Mouse (Mus musculus) CH12.LX (cell line): ENCODE measurements at regions not wholly inside any gene's neighbourhood (a gene's known extent, or its start where the extent isn't known, plus 50 kb on each side); places are given as distances from the start of the nearest gene placed in this dataset.

Experiments
- DNase-seq: peaks from one replicate; pipeline ENCODE4 v3.0.0-alpha.2; 2013; ENCODE audit errors: extremely low read depth
- H3K27ac ChIP-seq: 2 replicates; pipeline ENCODE4 v1.5.1; 2012; ENCODE audit warnings: low read depth, mild to moderate bottlenecking, control low read depth, moderate library complexity; ENCODE audit not compliant: insufficient read depth
- H3K27me3 ChIP-seq: replicated peaks from 2 replicates; pipeline ENCODE3; 2012; ENCODE audit warnings: inconsistent platforms
- H3K36me3 ChIP-seq, 2 experiments: replicated peaks in 1 of 2; 2 replicates each; pipeline versions ENCODE3 to v1.6.1; 2012; ENCODE audit warnings: inconsistent platforms in 1 of 2, low read length in 1 of 2, mild to moderate bottlenecking in 1 of 2, mixed read lengths in 1 of 2, moderate library complexity in 1 of 2; ENCODE audit not compliant: control insufficient read depth in 1 of 2, insufficient read depth in 1 of 2
- H3K4me1 ChIP-seq, 2 experiments: 2 replicates each; pipeline ENCODE4 v1.6.1; 2012; ENCODE audit warnings: inconsistent platforms in 1 of 2, moderate library complexity in 1 of 2; ENCODE audit not compliant: insufficient read depth in 2 of 2, control insufficient read depth in 1 of 2
- H3K4me2 ChIP-seq: 2 replicates; pipeline ENCODE4 v1.6.1; 2012; ENCODE audit warnings: low read depth, mild to moderate bottlenecking, control low read depth; ENCODE audit not compliant: poor library complexity, insufficient read depth, severe bottlenecking
- H3K4me3 ChIP-seq, 3 experiments: fragments of 150-350 bp in 1 of 3; sonication (generic) in 1 of 3; replicated peaks in 1 of 3; 2 replicates each; pipeline versions ENCODE3 to v1.5.1; 2011 to 2012; ENCODE audit warnings: low read depth in 2 of 3, low read length in 2 of 3, mild to moderate bottlenecking in 2 of 3, moderate library complexity in 2 of 3, control low read depth in 1 of 3, improper control_type of control experiment in 1 of 3, inconsistent platforms in 1 of 3, mixed read lengths in 1 of 3; ENCODE audit not compliant: poor library complexity in 1 of 3
- H3K79me2 ChIP-seq: replicated peaks from 2 replicates; pipeline ENCODE4 v1.6.1; 2012; ENCODE audit warnings: mild to moderate bottlenecking, moderate library complexity; ENCODE audit not compliant: control insufficient read depth, poor library complexity, insufficient read depth, severe bottlenecking; ENCODE audit errors: extremely low read depth
- H3K9ac ChIP-seq: 2 replicates; pipeline ENCODE4 v1.6.1; 2012; ENCODE audit warnings: low read depth, mild to moderate bottlenecking, control low read depth, moderate library complexity; ENCODE audit not compliant: insufficient read depth
- H3K9me3 ChIP-seq: replicated peaks from 2 replicates; pipeline ENCODE3; 2012; ENCODE audit warnings: low read length, inconsistent platforms, mixed read lengths
- BHLHE40 ChIP-seq: IDR thresholded peaks from 2 replicates; pipeline ENCODE4 v1.6.1; 2011; ENCODE audit warnings: mild to moderate bottlenecking, low read depth, low read length, improper control_type of control experiment
- CHD1 ChIP-seq: IDR thresholded peaks from 2 replicates; pipeline ENCODE4 v1.6.1; 2012; ENCODE audit warnings: low read depth, low read length, improper control_type of control experiment, inconsistent platforms
- CHD2 ChIP-seq: IDR thresholded peaks from 2 replicates; pipeline ENCODE4 v1.6.1; 2011; ENCODE audit warnings: low read length, improper control_type of control experiment
- E2F4 ChIP-seq: IDR thresholded peaks from 2 replicates; pipeline ENCODE4 v1.6.1; 2011; ENCODE audit warnings: low read depth, low read length, improper control_type of control experiment; ENCODE audit not compliant: insufficient replicate concordance
- EP300 ChIP-seq: IDR thresholded peaks from 2 replicates; pipeline ENCODE4 v1.6.1; 2011; ENCODE audit warnings: low read length, improper control_type of control experiment
- ETS1 ChIP-seq: conservative IDR thresholded peaks from 2 replicates; pipeline ENCODE4 v1.6.1; 2012; ENCODE audit warnings: low read depth, mild to moderate bottlenecking, inconsistent platforms, low read length, improper control_type of control experiment, moderate library complexity
- GABPA ChIP-seq: IDR thresholded peaks from 2 replicates; pipeline ENCODE4 v1.6.1; 2012; ENCODE audit warnings: low read depth, low read length, improper control_type of control experiment, inconsistent platforms; ENCODE audit not compliant: insufficient replicate concordance
- HCFC1 ChIP-seq: IDR thresholded peaks from 2 replicates; pipeline ENCODE4 v1.6.1; 2012; ENCODE audit warnings: low read depth, mild to moderate bottlenecking, inconsistent platforms, low read length, improper control_type of control experiment
- IRF4 ChIP-seq: IDR thresholded peaks from 2 replicates; pipeline ENCODE4 v1.6.1; 2014; ENCODE audit warnings: low read depth, mild to moderate bottlenecking, inconsistent platforms, low read length, improper control_type of control experiment
- JUN ChIP-seq: IDR thresholded peaks from 2 replicates; pipeline ENCODE4 v1.6.1; 2011; ENCODE audit warnings: low read depth, mild to moderate bottlenecking, low read length, improper control_type of control experiment, moderate library complexity; ENCODE audit not compliant: insufficient read depth
- JUND ChIP-seq: conservative IDR thresholded peaks from 2 replicates; pipeline ENCODE4 v1.6.1; 2011; ENCODE audit warnings: low read depth, low read length, improper control_type of control experiment
- KAT2A ChIP-seq: IDR thresholded peaks from 2 replicates; pipeline ENCODE4 v1.6.1; 2012; ENCODE audit warnings: low read length, improper control_type of control experiment, inconsistent platforms; ENCODE audit not compliant: insufficient replicate concordance
- MAFK ChIP-seq: IDR thresholded peaks from 2 replicates; pipeline ENCODE4 v1.6.1; 2011; ENCODE audit warnings: low read length, improper control_type of control experiment; ENCODE audit not compliant: insufficient replicate concordance
- MAX ChIP-seq: IDR thresholded peaks from 2 replicates; pipeline ENCODE4 v1.6.1; 2011; ENCODE audit warnings: low read length, improper control_type of control experiment
- MAZ ChIP-seq: IDR thresholded peaks from 2 replicates; pipeline ENCODE4 v1.6.1; 2012; ENCODE audit warnings: low read depth, mild to moderate bottlenecking, inconsistent platforms, low read length, improper control_type of control experiment, moderate library complexity
- MEF2A ChIP-seq: IDR thresholded peaks from 2 replicates; pipeline ENCODE4 v1.6.1; 2014; ENCODE audit warnings: low read depth, mild to moderate bottlenecking, inconsistent platforms, low read length, improper control_type of control experiment, borderline replicate concordance
- MYC ChIP-seq: IDR thresholded peaks from 2 replicates; pipeline ENCODE4 v1.6.1; 2011; ENCODE audit warnings: low read depth, mild to moderate bottlenecking, improper control_type of control experiment, low read length
- NELFE ChIP-seq: IDR thresholded peaks from 2 replicates; pipeline ENCODE4 v1.6.1; 2011; ENCODE audit warnings: low read depth, low read length, improper control_type of control experiment
- NRF1 ChIP-seq: IDR thresholded peaks from 2 replicates; pipeline ENCODE4 v1.6.1; 2014; ENCODE audit warnings: low read depth, mild to moderate bottlenecking, inconsistent platforms, low read length, improper control_type of control experiment, moderate library complexity
- POLR2A ChIP-seq: IDR thresholded peaks from 2 replicates; pipeline ENCODE4 v1.6.1; 2011; ENCODE audit warnings: low read depth, mild to moderate bottlenecking, improper control_type of control experiment, low read length
- RCOR1 ChIP-seq: conservative IDR thresholded peaks from 2 replicates; pipeline ENCODE4 v1.6.1; 2012; ENCODE audit warnings: low read depth, mild to moderate bottlenecking, inconsistent platforms, low read length, improper control_type of control experiment
- SIN3A ChIP-seq: IDR thresholded peaks from 2 replicates; pipeline ENCODE4 v1.6.1; 2012; ENCODE audit warnings: low read length, improper control_type of control experiment, inconsistent platforms
- SMC3 ChIP-seq: IDR thresholded peaks from 2 replicates; pipeline ENCODE4 v1.6.1; 2011; ENCODE audit warnings: low read depth, low read length, improper control_type of control experiment
- TBP ChIP-seq: conservative IDR thresholded peaks from 2 replicates; pipeline ENCODE4 v1.6.1; 2011; ENCODE audit warnings: low read depth, low read length, improper control_type of control experiment
- TCF12 ChIP-seq: IDR thresholded peaks from 2 replicates; pipeline ENCODE4 v1.6.1; 2014; ENCODE audit warnings: low read depth, mild to moderate bottlenecking, inconsistent platforms, low read length, improper control_type of control experiment
- UBTF ChIP-seq: IDR thresholded peaks from 2 replicates; pipeline ENCODE4 v1.6.1; 2012; ENCODE audit warnings: low read depth, mild to moderate bottlenecking, inconsistent platforms, low read length, improper control_type of control experiment, moderate library complexity
- USF1 ChIP-seq: IDR thresholded peaks from 2 replicates; pipeline ENCODE4 v1.6.1; 2014; ENCODE audit warnings: low read depth, mild to moderate bottlenecking, inconsistent platforms, low read length, improper control_type of control experiment
- ZC3H11A ChIP-seq: IDR thresholded peaks from 2 replicates; pipeline ENCODE4 v1.6.1; 2012; ENCODE audit warnings: low read depth, mild to moderate bottlenecking, inconsistent platforms, low read length, improper control_type of control experiment
- dilution Hi-C: fragments of 300-500 bp; cut with MboI; formaldehyde crosslinking; loops from 2 replicates; pipeline ENCODE4 v1.14.3; 2020; ENCODE audit warnings: low sequenced_read_pairs; ENCODE audit not compliant: extremely low pct_unique_long_range_greater_than_20kb, extremely low pct_ligation_motif_present
- in situ Hi-C: fragments of 300-500 bp; cut with MboI; formaldehyde crosslinking; loops from 3 replicates; pipeline ENCODE4 v1.14.3; 2019; ENCODE audit warnings: low sequenced_read_pairs, low pct_ligation_motif_present, low pct_unique_long_range_greater_than_20kb, mixed read lengths

DNA sequence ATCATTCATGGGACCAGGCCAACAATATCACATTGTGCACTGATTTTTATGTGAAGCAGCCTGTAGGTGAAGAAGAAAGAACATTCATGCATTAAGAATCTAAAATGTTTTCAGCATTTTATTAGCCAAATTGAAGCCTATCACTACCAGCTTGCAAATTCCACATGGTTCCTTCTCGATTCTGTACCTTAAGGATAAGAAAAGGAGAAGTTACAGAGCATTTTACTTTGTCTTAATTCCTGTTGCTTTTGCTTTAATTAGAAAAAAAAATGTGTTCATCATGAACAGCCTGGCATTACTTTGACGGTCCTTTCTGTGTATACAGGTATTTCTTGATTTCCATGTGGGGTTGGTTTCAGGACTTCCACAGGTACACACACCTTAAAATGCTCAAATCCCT is 95.2 kb upstream of the Bmp2 start:
- Histone ChIP-seq H3K4me2 (no peak overlapping the region), H3K36me3 (no peaks in the 10 kb centered on the region), H3K27me3 (no peaks in the 10 kb centered on the region), H3K4me3 (no peak overlapping the region), H3K79me2 (no peaks in the 10 kb centered on the region), H3K9me3 (peaks cover 20% of the 10 kb centered on the region), H3K4me1 (peaks cover 0 to 13% of the 10 kb centered on the region in 2 experiments; a peak in 1 of 4 replicates), H3K27ac (no peak overlapping the region), H3K9ac (no peak overlapping the region)
- in situ Hi-C loops = no loop called here
- dilution Hi-C loops = no loop called here
- TF ChIP-seq MAFK (no peak), MAX (no peak), MYC (no peak), CHD2 (no peak), TBP (no peak), NRF1 (no peak), NELFE (no peak), JUN (no peak), MAZ (no peak), POLR2A (no peak), GABPA (no peak), SMC3 (no peak), HCFC1 (no peak), E2F4 (no peak), ZC3H11A (no peak), EP300 (no peak), ETS1 (no peak), SIN3A (no peak), IRF4 (no peak)
- no peak for DNase-seq

DNA sequence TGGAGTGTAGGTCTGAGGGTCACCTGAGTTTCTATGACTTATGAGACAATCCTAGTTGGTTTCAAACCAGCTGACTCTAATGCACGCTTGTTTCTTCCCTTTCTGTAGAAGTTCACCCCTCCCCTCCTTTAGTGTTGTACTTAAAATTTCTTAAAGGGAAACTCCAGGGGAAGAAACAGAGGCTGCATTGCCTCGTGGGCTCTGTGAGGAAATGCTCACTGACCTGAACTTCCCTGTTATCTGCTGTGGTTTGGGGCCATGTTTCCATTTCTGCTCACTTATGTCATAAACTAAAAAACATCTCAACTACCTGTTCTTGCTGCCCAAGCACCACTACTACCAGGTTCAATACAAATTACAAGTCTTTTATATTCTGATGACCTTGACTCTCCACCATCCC is 93.2 kb upstream of the Bmp2 start:
- dilution Hi-C loops (no loop called here), in situ Hi-C loops (no loop called here)
- Histone ChIP-seq H3K27me3 (no peaks in the 10 kb centered on the region), H3K4me1 (peaks cover 0 to 13% of the 10 kb centered on the region in 2 experiments; a peak in 1 of 4 replicates), H3K79me2 (no peaks in the 10 kb centered on the region), H3K4me3 (no peak overlapping the region), H3K9me3 (peaks cover 20% of the 10 kb centered on the region), H3K9ac (no peak overlapping the region), H3K36me3 (no peaks in the 10 kb centered on the region), H3K27ac (no peak overlapping the region), H3K4me2 (no peak overlapping the region)
- TF ChIP-seq USF1 (no peak), UBTF (no peak), CHD2 (no peak), MAFK (no peak), RCOR1 (no peak), MEF2A (0 out of 2 replicates have a peak, but pooled peaks have one; percentile 49), BHLHE40 (0 out of 2 replicates have a peak, but pooled peaks have one; percentile 9), ZC3H11A (no peak), HCFC1 (no peak), KAT2A (no peak), CHD1 (no peak), EP300 (no peak), JUND (no peak), TBP (no peak), TCF12 (no peak), SIN3A (no peak)
- peak; percentile 17 for DNase-seq
